22 mouse cellular contexts compared by ENCODE assay signal in genomic region chr1:106882723-106883122, GRCm38 (mm10). TPM values are rescaled to one million over a fixed set of nuclear protein-coding genes. Genes with fewer than 3 reads are reported as not detected.
"Had no signal": no experiment of that assay in that cellular context is flagged by ENCODE, and none has a peak within 500 bp of the region (broad histone marks: within the 10 kb centered on the region; RNA-seq: fewer than 3 reads in every experiment).

No protein-coding gene starts in this region.

- DNase-seq: kidney, adult 2 months; kidney, postnatal 25 days; layer of hippocampus, adult 9-11 months; layer of hippocampus, postnatal 36 days; liver; lung, adult 2 months; lung, postnatal 36 days; right cerebral cortex, postnatal 4 days; spleen, adult 18-20 months; thymus, adult 18-20 months; thymus, postnatal 36 days had no signal

- H3K27ac ChIP-seq: limb, embryonic 12.5 days; liver, embryonic 14.5 days; midbrain, embryonic 15.5 days; neural tube, embryonic 12.5 days had no signal

- H3K4me3 ChIP-seq: limb, embryonic 12.5 days; megakaryocyte, embryonic 14.5 days; midbrain, embryonic 15.5 days; neural tube, embryonic 12.5 days had no signal

- H3K36me3 ChIP-seq: limb, embryonic 12.5 days; midbrain, embryonic 15.5 days; neural tube, embryonic 12.5 days had no signal

RNA-seq across cellular contexts. Expression of gene Serpinb5, which starts 21.8 kb away (rescaled TPM):
- total RNA-seq: layer of hippocampus, postnatal 36 days; left cerebral cortex, adult 8-10 months; left cerebral cortex, postnatal 36 days; monocyte, adult 5-6 weeks; neutrophil, adult 5-6 weeks had no signal
- polyA plus RNA-seq: kidney, adult 2 months; midbrain, embryonic 11.5 days; neural tube, embryonic 12.5 days had no signal

RNA-seq across cellular contexts. Expression of gene Serpinb12, which starts 51.5 kb away (rescaled TPM):
- total RNA-seq: layer of hippocampus, postnatal 36 days; left cerebral cortex, postnatal 36 days; monocyte, adult 5-6 weeks; neutrophil, adult 5-6 weeks had no signal
- polyA plus RNA-seq: kidney, embryonic 16.5 days; limb, embryonic 12.5 days; liver, embryonic 14.5 days; midbrain, embryonic 11.5 days; midbrain, embryonic 15.5 days; neural tube, embryonic 12.5 days had no signal
